Mouse (Mus musculus) forelimb bud, embryonic 11.5 days (tissue): ENCODE measurements around the gene Ccr1.

Source experiments
- DNase-seq: peaks from one replicate; pipeline ENCODE4 v3.0.0-alpha.2; 2012; ENCODE audit warnings: low read depth, low spot score

Gene Ccr1

GRCm38 (mm10) chr9:123956892-123957291 is 11.6 kb downstream of the Ccr1 start:
- no peak for DNase-seq

DNA sequence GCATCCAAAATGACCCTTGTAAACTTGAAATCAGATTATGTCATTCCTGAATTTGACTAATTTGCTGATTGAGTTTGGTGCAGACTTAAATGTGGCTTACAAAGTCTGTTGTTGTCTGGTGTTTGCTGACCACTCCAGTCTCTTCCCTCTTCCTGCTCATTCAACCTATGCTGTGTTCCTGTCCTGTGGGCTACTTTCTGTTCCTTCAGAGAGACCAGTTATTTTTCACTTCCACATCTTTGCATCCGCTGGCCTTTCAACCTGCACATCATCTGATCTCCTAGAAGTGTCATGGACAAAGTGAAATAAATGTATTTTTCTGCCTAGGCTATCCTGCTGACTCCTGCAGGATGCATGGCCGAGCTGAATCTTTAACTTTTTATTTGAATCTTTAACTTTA is 14.9 kb downstream of the Ccr1 start:
- no peak for DNase-seq

DNA sequence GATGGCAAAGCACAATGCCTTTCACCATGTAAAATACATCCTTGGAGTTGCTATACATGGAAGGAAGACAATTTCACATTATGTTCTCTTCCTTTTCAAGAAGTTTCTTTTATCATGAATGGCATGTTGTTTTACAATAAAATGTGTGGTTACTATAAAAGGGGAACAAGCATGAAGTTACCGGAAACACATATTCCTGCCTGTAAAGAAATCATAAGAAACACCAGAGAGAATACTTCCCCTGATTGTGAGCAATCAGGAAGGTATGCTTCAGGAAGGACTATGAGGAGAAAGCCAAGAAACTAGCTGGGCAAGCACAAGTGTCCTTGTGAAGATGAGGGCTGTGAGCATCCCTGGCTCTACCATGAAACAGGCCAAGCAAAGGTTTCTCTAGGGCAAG is 17.3 kb downstream of the Ccr1 start:
- DNase-seq, result no peak

GRCm38 (mm10) chr9:123949432-123949831 is 19.1 kb downstream of the Ccr1 start:
- no peak for DNase-seq

DNA sequence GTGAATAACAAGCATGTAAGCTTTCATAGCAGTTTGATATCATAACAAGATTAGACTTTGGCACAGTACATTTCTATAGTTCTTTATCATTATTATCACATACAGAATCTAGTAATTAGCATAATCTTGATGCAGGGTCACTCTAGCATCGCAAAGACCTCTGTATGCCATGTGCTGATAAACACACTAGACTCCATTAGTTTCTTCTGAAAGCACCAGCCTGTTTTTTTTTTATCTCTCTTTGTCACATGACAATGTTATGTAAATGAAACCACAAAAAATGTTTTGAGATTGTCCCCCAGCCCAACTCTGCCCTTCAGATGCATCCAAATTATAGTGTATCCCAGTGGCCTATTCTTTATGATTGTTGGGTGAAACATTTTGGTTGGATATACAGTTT is 20.7 kb downstream of the Ccr1 start:
- no peak for DNase-seq

DNA sequence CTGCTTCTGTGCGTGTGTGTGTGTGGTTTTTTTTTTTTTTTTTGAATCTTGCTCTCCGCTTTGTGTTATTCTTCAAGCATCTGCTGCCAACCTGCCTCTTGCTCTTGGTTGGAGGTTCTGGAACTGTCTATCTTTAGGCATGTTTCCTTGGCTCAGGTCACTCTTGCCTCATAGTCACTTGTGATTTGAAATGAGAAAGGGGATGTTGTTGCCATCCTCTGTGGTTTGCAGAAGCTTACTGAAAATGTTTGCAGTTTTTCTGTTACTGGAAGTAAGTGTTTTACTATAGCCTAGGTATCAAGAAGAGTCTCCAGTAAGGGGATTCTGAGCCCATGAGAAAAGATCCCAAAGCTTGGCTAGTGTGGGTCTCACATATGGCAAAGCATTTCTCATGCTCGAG is 26.5 kb downstream of the Ccr1 start:
- DNase-seq, result no peak

DNA sequence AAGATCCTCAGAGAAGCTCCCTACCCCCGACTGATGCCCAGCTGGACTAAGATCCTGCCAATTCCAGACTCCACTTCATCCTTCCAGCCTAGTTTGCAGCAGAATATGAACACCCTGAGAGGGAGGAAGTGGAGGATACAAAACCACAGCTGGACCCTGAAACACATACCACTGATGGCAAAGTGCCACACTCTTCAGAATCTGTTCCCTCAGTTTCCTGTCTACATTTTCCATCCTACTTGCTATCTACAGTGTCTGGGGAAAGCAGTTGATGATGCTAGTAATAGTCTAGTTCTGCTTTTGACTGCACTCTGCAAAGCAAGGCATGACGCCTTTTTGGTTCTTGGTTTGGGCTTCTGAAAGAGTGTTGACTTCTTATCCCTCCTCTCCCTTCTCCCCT is 27.2 kb downstream of the Ccr1 start:
- no peak for DNase-seq

DNA sequence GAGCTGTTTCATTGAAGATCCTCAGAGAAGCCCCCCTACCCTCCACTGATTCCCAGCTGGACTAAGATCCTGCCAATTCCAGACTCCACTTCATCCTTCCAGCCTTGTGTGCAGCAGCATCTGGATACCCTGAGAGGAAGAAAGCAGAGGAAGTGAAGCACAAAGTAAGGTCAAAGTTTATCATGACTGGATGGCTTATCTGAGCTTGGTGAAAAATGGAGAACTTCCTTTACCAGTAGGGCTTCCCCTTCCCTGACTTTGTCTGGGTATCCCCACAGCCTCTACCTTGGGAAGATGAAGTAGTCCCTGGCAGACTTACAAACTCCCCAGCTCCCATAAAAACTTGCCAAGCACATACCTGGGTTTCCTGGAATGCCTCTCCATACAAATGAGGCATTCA is 27.9 kb downstream of the Ccr1 start:
- no peak for DNase-seq

DNA sequence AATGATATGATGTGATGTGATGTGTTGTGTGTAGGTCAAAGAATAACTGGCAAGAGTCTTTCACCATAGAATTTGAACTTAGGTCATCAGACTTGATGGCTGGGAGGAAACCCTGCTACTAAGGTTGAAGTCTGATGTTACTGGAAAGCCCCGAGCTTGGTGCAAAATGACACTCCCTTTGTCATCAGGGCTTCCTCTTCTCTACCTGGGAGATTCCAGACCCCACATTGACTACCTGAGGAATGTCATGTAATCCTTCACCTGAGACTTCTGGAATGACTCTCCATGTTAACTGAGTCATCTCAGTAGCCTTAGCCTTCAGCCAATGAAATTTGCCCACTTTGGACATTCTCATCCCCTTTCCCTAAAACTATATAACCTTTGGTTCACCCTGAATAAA is 28.3 kb downstream of the Ccr1 start:
- no peak for DNase-seq

DNA sequence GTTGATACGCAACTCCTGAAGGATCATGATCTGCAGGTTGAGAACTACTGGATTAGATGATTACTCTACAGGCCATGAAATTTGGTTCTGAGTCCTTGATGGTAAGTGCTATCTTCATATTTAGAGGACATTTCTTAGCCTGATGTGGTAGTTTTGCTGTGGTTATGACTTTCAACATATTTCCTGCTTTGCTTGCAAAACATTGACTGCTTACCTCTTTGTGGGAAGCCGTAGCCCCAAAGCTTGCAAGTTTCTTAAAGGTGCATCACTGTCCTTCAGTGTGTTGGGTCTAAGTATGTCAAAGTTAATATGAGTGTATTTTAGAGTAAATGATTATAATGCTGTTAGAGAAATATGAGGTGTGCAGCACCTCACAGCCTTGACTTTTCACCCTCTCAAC is 30.5 kb downstream of the Ccr1 start:
- no peak for DNase-seq

GRCm38 (mm10) chr9:123936604-123937280 is 31.8 kb downstream of the Ccr1 start:
- no peak for DNase-seq

GRCm38 (mm10) chr9:123935776-123936175 is 32.7 kb downstream of the Ccr1 start:
- no peak for DNase-seq

- no peak for DNase-seq
Measured at GRCm38 (mm10) chr9:123935346-123935745, 33.1 kb downstream of the Ccr1 start.

- DNase-seq, result no peak
Measured at GRCm38 (mm10) chr9:123933716-123934445, 34.6 kb downstream of the Ccr1 start.

DNA sequence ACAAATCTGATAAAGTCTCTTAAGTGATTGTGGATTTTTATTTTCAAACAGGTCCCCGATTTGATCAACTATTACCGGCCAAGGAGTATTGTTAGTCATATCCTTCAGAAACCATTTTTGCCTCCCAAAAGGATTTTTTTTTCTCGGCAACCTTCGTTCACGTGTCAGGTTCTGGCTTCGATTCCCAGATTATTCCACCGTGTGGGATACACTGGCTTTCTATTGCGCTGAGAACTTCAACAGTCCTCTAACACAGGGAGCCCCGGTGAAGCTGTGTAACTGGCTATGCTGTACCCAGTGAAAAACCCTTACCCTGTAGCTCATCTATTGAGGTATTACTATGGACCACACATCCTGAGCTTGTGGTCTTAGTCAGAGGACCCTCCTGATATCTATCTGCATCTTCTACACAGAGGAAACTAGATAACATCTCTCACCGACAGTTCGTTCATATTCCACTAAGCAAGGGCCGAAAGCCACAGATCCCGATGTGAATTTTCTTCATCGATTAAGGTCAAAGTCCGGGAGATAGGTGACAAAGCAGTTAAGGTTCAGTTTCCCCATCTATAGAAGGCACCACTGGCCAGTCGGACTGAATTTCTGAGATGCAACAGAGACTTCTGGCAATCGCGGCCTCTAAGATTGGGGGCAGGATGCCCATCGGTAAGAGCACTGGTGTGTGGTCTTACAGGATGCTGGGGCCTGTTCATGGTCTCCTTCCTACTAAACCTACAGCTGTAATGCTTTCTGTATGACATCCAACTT is 35.4 kb downstream of the Ccr1 start:
- no peak for DNase-seq

DNA sequence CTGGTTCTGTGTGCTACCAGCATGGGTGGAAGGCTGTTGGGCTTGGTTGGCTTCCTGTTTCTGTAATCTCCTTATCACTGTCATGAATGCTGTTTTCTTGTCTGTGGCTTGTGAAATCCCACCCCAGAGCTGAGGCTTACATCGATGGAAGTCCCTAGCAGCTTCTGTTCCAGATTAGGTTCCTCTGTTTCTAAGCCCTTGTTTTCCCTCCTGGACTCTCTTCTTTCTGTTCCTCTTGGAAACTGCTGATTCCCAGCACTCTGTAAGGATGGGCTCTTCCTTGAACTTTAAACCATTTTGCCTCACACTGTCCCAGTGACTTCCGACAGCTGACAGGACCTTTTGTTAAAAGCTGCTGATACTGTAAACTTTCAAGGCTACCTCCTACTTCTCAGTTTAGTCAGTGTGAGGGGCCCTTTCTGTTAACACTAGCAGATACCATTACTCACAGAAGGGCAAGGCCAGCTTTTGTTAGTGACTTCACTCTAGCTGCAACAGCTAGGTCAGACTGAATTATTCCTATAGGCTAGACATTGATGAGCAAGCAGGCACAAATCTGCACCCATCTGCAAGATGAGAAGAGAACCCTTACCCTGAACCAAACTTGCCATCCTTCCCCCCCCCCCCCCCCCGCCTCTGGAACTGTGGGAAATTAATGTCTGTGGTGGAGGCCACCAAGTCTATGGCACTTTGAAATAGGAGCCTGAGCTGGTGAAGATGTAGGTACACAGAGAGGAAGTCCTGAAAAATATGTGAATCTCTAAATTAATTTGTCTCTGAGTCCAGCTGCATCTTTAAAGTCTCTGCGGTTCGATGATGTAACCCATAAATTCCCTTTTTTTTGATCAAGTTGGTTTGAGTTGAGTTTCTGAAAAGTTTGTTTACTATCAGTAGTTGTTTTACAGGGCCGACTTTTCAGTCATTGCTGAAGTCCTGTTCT is 36.5 kb downstream of the Ccr1 start:
- no peak for DNase-seq

GRCm38 (mm10) chr9:123930926-123931325 is 37.6 kb downstream of the Ccr1 start:
- DNase-seq, result no peak

GRCm38 (mm10) chr9:123930476-123930875 is 38.0 kb downstream of the Ccr1 start:
- no peak for DNase-seq

- DNase-seq, result no peak
Measured at GRCm38 (mm10) chr9:123929936-123930335, 38.6 kb downstream of the Ccr1 start.

GRCm38 (mm10) chr9:123928759-123929246 is 39.7 kb downstream of the Ccr1 start:
- no peak for DNase-seq

DNA sequence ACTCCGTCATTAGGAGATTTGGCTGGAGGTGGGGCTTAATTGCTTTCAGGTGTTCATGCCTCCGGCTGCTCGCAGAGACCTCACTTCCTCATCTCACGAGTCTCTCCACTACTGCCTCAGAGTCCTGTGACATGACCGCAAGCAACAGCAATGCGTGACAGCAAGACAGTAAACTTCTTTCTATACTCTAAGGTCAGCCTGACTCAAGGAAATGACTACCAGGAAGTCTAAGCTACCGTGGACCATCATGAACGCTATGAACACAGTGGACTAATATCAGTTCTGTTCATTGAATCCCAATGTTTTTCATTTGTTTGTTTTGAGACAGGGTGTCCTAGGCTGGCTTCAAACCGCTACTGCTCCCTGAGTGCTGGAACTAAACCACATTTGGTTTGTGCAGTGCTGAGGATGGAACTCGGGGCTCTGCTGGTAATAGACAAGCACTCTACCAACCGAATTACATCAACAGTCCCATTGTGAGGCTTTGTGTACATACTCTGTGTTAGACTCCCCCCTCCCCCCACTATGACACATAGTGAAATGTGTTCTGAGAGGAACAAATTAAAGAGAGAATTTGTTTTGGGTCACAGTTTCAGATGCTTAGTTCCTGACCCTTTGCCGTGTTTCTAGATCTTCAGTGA is 40.3 kb downstream of the Ccr1 start:
- no peak for DNase-seq
